Mouse (Mus musculus): ENCODE data around the gene Prelid3b.

Gene Prelid3b

DNA sequence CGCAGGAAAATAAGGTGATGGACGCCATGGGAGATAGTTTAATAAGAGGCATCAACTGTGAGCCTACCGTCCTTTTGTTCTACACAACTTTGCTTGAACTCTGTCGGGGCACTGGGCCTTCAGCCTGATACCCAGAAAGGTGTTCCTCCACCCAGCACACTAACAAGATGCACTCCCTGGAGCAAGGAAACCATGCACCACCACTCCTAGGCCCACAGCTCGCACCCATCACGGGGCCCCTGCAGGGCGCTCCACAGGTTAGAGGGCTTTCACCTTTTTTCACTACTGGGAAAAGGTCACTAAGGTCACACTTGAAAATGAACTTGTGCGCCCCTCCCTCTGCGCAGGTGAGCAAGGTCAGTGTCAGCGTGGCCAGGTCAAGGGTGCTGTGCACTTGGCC lies 9.5 kb downstream of the Prelid3b start:
- DNase-seq (ENCODE audit: low read depth, low spot score), result no peak

DNA sequence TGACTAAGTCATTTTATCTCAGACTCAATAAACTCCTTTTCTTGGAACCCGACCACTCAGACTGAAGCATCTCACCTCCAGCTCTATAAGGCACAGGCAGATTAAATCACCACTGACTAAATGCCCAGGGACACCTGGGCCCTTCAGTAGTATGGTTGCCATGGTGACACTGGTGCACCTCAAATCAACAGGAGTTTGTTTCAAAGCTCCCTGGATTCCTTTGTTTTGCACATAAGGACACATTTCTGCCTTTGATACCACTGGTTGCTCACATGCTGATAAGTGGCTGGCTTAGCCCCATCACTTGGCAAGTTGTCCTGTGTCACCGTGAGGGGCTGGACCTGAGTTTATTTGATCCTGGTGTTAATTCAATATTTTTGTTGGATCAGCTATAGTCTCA lies 13.5 kb downstream of the Prelid3b start:
- DNase-seq (ENCODE audit: low read depth, low spot score), result no peak

DNA sequence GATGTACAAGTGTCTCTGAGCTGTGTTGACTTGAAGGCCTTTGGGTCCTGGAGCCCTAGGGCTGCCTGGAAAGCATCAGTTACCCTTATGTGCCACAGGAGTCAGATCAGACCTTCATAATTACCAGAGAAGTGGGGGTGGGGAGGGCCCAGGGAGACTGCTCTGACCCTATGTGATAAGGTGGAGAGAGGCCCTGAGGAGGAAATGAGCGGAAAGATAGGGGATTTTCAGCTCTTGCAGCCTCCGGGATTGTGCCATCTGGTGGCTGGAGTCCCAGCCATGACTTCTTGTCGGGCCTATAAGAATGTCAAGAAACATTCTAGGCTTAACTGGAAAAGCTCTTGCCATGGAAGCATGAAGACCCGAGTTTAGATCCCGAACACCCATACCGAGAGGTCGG lies 19.2 kb downstream of the Prelid3b start:
- no peak for DNase-seq (ENCODE audit: low read depth, low spot score)

DNA sequence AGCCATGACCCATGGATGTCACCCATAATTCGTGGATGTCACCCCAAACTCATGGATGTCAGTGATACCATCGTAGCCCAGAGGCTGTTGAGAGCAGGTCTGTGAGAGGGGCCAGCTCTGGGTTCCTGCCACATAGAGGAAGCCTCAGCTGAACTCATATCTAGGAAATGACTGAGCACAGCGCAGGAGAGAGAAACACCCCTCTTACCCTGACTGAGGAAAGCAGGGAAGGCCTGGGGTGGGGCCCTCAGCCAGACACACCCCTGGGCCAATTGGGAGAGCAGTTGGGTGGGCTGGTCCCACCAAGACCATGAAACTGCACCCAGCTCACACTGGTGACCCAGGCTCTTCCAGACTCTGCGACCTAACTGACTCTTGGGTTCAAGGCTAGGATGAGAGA lies 22.5 kb downstream of the Prelid3b start, which contains the start of gene Tubb1:
TSS of gene Tubb1 (plus strand) at position 343 of the 400 bp plus-strand sequence.
- DNase-seq (ENCODE audit: low read depth, low spot score), result no peak

DNA sequence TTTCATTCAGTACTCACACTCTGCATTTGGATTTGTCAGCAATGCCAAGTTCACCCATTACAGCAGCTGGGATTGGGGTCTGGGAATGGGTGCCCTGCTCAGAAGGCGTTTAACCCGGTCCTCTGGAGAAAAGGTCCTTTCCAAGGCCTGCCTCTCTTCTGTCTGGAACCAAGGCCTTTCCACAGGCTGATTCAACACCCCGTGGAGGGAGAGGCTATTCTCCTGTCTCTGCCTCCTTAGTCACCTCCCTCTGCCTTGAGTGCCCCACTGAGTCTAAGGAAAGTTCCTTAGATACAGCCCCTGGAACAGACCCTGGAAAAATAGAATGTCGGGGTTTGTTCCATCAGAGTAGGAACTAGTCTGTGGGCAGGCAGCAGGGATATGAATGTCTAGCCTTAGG lies 24.5 kb downstream of the Prelid3b start:
- DNase-seq (ENCODE audit: low read depth, low spot score), result no peak

DNA sequence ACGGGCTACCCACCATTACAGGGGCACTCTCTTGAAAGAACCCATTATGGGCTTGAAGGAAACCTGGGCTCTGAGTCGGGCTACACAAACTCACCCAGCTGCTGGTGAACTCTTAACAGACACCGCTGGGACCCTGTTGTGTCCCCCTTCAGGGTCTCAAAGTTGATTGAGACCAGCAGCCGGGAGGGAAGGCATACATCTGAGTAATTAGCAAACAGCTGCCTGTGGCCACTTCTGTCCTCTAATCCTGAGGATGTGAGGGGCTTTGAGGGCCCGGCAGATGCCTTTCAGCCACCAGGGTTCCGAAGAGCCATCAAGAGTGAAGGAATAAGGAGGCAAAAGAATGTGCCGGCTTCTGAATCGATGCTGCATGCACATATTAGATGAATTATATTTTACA lies 26.0 kb downstream of the Prelid3b start:
- DNase-seq (ENCODE audit: low read depth, low spot score), result no peak

DNA sequence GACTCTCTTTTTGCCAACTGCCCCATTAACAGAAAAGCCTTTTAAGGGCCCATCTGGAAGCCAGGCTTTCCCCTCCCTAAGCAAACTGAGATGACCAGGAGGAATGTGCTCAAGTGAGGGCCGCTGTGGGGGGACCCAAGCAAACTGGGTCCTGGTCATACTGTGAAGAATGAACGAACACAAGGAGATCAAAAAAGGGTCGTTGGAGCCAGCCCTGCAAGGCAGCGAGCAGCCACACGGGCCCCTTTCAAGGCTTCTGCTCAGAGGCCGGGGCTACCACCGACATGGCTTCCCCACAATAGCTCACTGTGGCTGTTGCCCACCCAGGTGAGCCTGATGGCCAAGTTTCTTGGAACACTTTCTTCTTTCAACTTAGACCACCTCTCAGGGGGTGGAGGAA lies 26.4 kb downstream of the Prelid3b start:
- DNase-seq (ENCODE audit: low read depth, low spot score), result no peak

DNA sequence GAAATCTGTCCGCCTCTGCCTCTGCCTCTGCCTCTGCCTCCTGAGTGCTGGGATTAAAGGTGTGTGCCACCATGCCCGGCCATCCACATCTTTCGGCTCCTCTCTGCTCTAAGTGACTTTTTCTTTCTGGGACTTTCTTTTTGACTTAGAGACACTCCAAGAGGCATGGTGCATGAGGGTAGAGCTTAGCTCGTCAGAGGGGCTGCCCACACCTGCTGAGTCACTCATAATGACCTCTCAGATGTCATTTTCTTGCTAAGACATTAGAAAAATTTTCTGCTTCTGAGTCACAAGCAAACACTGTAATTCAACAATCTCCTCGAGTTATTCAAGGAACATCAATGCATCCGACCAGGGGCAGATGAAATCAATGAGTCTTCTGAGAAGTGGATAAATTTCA lies 27.9 kb downstream of the Prelid3b start:
- DNase-seq (ENCODE audit: low read depth, low spot score), result no peak

DNA sequence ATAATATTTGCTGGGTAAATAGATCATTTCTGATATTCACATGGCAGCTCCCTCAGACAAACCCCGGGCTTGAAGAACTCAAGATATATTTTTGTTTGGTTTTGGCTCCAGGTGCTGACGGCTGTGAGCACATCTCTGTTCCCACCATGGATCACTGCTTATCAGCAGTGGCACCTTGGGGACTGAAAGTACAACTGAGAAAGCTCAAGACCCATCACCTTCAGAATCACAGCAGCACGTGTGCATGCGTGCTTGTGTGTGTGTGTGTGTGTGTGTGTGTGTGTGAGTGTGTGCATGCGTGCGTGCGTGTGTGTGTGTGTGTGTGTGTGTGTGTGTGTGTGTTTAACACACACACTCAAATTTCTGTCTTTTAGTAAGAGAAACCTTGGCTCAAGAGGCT lies 28.5 kb downstream of the Prelid3b start:
- no peak for DNase-seq (ENCODE audit: low read depth, low spot score)

DNA sequence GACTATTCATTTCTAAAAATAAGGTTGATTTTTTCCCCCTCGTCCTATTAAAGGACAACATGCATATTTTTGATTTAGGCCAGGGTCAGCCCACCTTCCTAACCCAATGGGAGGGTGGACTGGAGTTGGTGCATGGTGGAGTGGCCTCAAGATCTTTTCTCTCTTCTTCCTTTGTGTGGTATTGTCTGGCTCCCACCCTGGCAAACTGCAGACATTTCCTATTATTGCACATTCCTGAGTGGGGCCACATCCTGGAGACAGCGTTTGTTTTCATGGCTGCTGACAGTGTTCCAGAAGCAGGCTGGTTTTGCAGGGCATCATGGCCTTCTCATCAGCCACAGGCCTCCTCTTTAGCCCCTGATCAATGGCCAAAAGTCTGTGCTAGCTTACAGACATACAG lies 29.8 kb downstream of the Prelid3b start:
- no peak for DNase-seq (ENCODE audit: low read depth, low spot score)

DNA sequence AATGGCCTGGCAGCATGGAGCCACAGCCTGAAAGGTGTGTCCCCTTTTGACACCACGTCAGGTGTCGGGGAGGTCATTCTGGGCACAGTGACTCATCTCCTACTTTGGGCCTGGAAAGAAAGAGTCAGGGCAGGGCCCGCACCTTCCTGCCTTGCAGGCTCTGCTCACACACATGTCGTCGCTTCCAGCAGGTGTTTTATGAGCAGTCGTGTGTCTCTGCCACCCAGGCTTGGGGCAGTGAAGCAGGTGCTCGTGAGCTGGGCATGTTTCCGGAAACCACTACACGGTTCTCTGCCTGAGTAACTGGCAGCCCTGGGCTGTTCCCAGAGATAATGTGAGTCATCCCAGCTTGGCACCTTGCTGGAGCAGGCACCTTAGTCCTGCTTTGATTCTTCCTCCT lies 30.4 kb downstream of the Prelid3b start:
- no peak for DNase-seq (ENCODE audit: low read depth, low spot score)

DNA sequence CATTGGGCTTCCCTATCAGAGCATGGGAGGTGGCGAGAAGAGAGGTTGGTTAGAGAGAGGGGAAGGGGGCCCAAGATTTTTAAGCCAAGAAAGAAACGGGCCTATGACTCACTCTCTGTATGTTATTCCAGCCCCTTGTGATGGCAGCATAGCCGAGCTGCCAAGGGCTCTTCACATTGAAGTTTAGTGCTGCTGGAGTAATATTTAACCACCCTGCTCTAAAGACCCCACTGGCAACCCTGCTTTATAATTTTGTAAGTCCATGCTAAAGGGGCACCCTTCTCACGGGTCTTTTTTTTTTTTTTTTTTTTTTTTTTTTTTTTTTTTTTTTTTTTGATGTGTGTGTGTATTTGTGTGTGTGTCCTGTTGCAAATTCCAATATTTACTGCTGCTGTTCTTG lies 31.0 kb downstream of the Prelid3b start:
- DNase-seq (ENCODE audit: low read depth, low spot score), result no peak

DNA sequence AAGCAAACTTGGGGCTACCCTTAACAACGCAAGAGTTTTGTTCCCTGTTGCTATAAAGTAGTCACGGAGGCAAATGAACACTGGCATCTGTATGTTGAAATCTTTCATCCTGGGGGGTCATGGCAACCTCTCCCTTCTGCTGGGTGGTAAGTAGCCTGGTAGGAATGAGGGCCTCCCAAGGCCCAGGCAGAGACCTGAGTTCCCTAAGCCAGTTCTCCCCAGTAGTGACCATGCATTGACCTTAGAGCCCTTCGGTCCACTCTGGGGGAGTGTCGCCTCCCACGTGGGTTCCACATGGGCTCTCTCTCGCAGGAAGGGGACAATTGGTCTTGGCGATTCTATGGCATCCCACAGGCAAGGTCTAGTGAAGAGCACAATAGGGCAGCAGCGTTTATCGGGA lies 32.9 kb downstream of the Prelid3b start:
- DNase-seq (ENCODE audit: low read depth, low spot score), result no peak

DNA sequence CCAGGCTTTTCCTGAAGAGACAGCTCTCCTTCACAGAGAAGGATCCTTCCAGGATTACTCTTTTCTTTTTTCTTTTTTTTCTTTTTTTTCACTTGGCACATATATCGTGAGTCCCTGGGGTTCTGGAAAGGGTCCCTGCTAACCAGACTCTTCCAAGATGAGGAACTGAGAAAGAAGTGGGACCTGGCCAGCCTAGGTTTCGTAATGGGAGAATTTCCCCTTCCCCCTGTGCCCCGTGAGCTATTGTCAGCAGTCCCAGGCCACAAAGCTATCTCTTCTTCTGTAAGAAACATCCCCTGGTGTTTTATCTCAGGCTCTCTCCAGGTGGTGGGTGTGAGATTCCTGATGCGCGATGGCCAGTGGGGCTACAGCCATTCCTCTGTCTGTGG lies 33.4 kb downstream of the Prelid3b start:
- DNase-seq (ENCODE audit: low read depth, low spot score), result peak; percentile 21

DNA sequence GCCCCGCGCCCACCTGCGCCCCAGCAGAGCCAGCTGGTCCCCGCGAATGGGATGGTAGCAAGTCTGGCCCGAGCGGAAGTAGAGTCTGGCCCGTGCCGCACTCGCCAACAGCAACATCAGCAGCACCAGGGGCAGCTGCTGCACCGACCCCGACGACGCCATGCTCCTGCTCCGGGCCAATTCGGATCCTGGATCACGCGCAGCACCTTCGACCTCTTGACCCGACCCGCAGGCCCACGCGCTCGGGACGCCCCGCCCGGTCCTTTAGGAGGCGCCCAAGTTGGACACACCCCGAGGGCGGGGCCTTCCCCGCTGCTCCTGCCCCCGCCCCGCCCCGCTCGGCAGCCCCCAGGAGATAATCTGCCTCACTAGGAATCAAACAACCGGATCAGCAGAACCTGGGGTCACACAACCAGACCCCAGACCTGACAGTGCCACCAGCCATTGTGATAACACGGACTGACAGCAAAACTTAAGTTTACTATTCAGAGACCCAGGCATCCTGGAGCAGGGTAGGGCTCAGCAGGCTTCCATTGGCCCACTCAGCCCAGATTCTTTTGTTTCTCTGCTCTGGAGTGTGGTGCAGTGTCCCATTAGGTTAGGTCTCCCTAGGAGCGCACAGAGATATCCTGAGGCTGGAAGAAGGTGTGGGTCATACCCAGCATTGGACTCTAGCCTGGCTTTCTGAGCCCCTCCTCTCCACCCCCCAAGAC lies 34.0 kb downstream of the Prelid3b start, which contains the start of gene Ctsz:
TSS of gene Ctsz (minus strand) at position 303 of the 713 bp plus-strand sequence.
- DNase-seq (ENCODE audit: low read depth, low spot score), result no peak

DNA sequence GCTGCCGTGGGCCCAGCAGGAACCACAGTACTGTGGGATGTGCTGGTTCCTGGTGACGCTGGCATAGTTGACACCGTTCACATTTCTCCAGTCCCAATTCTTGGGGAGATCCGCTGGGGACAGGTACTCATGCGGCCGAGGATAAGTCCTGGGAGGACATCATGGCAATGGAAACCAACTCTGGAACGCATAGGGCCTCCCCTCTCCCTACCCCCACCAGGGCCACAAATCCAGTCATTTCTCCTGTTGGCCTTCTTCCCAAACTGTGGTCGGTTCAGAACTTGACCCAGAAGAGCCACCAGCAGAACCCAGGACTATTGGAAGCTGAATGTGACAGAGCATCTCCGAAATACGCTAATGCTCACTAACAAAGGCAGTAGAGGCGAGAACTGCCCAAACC lies 34.7 kb downstream of the Prelid3b start:
- DNase-seq (ENCODE audit: low read depth, low spot score), result no peak

DNA sequence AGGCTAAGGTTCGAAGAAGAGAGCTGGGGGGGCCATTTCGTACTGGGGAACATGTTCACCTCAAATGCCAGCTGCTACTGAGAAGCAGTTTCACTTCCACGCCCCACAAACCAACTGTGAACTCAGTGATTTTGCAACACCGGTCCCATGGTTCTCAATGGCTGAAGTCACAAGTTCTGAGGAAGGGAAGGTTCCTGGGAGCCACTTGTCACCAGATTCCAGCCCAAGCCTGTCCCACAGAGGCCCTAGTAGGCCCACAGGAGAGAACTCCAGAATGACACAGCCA lies 35.2 kb downstream of the Prelid3b start:
- peak; percentile 21 for DNase-seq (ENCODE audit: low read depth, low spot score)

DNA sequence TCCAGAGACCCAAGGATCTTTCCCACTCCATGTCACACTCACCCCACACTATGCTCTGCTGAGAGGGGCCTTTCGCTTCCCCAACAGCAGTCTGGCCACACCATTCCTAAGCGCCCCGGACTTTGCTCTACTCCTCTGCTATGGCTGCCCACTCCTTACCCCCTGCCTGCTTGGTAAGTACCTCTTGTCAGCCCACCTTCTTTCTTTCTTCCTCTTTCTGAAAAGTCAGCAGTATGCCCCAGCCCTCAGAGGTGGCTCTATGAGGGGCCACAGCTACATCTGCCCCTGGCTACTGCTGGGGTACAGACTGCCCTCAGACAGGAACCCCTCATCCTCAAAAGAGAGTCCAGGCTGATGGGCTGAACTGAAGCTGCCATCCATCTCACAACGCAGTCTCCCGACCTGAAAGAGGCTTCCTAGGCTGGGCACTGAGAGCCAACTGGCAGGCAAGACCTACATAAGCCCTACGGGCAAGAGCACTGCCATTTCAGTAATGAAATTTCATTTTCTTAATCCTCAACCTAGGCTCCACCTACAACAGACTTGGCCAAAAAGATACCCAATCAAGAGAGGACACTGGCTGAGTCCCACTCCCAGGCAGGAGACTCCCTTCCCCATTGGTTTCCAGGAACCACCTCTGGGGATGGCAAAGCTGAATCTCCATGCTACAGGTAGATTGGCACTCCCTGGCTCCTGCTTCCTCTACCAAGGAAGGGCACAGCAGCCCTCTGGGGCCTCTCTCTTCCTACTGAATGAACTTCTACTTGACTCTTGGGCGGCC lies 35.8 kb downstream of the Prelid3b start:
- DNase-seq (ENCODE audit: low read depth, low spot score), result no peak

DNA sequence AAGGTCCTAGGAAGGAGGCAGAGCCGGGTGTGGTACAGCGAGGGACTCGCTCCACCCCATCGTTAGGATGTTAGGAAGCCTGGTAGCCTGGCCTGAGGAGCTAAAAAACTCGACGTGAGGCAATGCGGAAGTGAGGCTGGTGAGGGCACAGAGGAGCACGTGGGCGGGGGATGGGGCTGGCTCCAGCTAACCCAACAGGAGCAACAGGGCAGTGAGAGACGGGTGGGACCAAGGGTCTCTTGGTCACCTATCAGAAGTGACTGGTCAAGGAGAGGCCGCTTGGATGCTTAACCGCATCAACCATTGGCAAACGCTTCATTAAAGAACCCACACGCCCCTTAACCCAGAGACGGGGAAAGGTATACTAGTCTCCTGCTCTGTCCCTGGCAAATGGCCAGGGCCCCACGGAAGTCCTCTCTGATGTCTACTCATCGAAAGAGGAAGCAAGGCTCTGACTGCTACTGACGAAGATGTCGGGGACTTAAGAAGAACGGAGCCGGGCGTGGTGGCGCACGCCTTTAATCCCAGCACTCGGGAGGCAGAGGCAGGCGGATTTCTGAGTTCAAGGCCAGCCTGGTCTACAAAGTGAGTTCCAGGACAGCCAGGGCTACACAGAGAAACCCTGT lies 36.7 kb downstream of the Prelid3b start:
- DNase-seq (ENCODE audit: low read depth, low spot score), result peak; percentile 19

DNA sequence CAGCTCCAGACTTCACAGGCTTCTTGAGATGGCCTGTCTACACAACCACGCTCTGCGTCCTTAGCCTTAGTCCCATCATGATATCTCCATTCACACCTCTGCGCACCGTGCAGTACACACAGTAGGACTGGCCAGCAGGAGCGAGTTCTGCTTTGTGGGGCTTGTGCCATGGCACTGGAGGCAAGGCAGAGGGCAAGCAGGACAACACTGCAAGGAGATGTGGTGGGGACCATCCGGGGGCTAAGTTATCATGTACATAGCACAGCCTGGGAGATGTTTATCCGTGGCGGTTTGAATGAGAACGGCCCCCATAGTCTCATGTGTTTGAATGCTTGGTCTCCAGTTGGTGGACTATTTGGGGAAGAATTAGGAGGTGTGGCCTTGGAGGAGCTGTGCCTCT lies 37.9 kb downstream of the Prelid3b start:
- DNase-seq (ENCODE audit: low read depth, low spot score), result no peak

DNA sequence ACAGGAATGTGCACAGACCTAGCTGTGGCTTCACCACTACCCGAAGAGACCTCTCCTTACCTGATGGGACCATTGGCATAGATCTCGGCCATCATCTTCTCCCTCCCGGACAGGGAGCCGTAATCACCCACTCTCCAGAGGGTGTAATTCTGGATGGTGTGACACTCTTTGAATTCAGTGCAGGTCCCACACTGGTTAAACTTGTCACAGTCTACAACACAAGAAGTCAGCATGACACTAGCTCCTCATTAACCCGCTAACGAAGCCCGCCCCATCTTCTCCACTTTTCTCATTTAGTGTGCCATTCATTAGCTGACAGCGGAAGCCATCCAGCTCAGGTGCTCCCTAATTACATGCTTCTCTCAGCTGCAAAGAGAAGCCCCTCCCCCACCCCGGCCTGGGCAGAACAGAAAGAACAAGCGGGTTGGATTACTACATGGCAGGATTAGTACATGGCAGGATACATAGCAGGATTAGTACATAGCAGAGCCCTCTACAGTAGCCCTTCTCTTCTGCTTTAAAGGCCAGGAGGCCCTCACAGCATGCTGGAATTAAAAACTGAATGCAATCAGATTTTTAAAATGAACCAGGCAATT lies 43.8 kb downstream of the Prelid3b start:
- DNase-seq (ENCODE audit: low read depth, low spot score), result no peak

DNA sequence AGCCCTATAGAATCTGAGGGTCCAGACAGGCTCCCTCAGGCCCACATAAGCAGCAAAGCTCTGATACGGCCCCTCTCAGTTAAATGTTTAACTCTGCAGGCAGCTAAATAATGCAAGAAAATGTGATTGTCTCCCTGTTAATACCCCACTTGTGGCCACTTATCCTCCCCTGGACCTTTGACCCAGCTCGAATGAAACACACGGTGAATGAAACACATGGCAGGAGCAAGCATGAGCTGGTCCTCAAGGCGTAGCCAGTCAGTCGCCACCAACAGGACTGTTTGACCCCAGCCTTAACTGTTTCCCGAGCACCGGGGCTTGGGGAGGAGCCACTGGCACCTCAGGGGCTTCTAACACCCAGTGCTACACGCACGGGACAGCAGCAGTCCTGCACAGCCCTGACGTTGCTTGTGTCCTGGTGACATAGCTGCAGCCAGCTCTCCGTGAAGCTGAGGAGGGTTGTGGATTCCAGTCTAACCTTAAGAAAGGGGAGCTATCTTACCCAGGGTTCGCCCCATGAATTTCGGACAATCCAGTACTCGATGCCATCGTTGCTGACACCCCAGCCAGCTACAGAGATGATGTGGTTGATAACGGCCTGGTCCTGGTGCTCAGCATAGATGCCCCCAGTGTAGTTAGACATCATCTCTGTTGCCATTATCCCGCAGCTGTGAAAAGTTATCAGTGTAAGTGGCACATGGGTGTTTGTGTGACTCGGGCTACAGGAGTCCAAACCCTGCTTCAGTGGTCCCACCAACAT lies 44.6 kb downstream of the Prelid3b start:
- no peak for DNase-seq (ENCODE audit: low read depth, low spot score)

Measured in telencephalon, adult 2 months (tissue).